Mouse (Mus musculus) cerebral cortex, adult 2 months (tissue): ENCODE measurements around the gene Gm3854.

Source experiments
- WGBS: fragments of 180-500 bp; shearing (Covaris S2); methylation state at CpG from one replicate; pipeline ENCODE4 v1.1.7; 2018; 5-methylcytosine and 5-hydroxymethylcytosine counted together

Gene Gm3854

GRCm38 (mm10) chr7:6343501-6344071, at the start of gene Gm3854:
Gm3854 (plus strand) TSS chr7:6343759.
- under 1% methylated on average over 26 of the region's 26 CpGs for WGBS

GRCm38 (mm10) chr7:6300796-6301195, 42.8 kb upstream of the Gm3854 start:
- 85% methylated on average over 11 of the region's 11 CpGs for WGBS

- WGBS: 7% methylated on average over 23 of the region's 23 CpGs
Observed at GRCm38 (mm10) chr7:6330458-6331232, 12.9 kb upstream of the Gm3854 start.

- WGBS: 5% methylated on average over 31 of the region's 31 CpGs
Observed at GRCm38 (mm10) chr7:6331233-6331956, 12.2 kb upstream of the Gm3854 start, which contains the start of gene Zfp583. Zfp583 (minus strand) TSS chr7:6331285.

DNA sequence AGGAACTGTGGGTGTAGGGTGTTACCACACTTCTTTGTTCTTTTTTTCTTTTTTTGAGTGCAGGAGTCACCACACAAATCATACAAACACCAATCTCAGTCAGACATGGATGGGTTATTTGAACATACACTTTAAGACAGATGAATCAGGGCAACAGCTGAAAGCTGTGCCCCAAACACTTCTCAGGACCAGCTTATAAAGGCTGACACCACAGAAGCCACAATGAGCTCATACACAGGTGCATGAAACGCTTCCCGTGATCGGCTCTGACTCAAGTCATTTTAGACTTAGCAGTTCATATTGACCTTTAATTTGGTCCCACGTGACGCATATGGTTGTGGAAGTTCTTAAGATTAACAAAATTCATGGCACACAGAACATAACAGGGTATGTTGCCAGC, 3.7 kb upstream of the Gm3854 start:
- 88% methylated on average over 5 of the region's 5 CpGs for WGBS

DNA sequence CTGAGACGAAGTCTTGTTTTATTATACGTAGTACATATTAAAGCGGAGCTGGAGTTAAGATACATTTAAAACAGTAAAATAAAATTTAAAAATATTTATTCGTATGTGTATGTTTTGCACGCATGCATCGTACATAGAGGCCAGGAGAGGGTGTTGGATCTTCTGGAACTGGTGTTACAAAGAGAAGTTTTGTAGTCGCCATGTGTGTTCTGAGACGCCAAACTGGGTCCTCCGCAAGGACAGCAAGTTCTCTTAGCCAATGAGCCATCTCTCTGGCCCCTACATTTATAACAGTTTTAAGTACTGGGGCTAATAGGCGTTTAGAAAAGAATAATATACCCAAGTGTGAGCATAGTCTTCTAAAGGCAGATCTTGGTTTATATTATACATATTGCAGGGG, 565 bp downstream of the Gm3854 start:
- WGBS: 21% methylated on average over 10 of the region's 10 CpGs

- 52% methylated on average over 2 of the region's 2 CpGs for WGBS
Observed at GRCm38 (mm10) chr7:6358121-6358520, 14.6 kb downstream of the Gm3854 start.

DNA sequence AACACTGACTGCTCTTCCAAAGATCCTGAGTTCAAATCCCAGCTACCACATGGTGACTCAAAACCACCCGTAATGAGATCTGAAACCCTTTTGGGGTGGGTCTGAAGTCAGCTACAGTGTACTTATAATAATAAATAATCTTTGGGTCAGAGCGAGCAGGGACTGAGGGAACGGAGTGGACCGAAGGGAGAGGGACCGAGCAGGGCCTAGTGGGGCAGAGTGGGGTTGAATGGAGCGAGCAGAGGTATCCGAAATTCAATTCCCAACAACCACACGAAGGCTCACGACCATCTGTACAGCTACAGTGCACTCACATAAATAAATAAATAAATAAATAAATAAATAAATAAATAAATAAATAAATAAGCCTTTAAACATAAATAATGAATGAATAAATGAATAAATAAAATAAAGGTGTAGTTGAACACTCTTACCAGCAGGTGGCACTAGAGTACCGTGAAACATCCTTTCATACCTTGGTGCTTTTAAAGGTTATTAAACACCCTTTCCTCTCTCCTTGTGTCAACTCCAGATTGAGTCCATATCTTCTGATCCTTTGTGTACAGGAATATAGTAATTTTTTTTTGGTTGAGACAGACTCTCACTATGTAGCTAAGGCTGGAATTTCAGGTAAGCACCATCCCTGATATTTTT, 15.5 kb downstream of the Gm3854 start:
- 48% methylated on average over 10 of the region's 10 CpGs for WGBS

DNA sequence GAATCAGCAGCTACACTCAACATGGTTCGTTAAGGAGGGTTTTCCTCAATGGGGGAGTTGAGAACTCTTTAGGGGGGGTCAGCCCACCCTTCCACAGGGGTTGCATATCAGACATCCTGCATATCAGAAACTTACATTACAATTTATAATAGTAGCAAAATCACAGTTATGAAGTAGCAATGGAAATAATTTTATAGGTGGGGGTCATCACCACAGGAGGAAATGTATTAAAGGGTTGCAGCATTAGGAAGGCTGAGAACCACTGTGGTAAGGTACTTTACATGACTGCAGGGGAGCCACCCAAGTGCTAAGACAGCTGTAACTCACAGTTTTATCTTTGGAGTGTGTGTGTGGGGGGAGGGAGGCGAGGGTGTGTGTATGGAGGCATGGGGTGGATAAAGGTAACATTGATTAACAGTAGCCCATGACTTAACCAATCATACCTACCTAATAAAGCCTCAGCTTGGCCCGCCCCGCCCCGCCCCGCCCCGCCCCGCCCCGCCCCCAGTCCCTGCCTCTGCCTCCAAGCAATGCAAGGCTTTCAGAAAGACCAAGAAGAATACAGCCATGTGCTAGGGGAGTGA, 17.0 kb downstream of the Gm3854 start:
- 18% methylated on average over 9 of the region's 9 CpGs for WGBS

DNA sequence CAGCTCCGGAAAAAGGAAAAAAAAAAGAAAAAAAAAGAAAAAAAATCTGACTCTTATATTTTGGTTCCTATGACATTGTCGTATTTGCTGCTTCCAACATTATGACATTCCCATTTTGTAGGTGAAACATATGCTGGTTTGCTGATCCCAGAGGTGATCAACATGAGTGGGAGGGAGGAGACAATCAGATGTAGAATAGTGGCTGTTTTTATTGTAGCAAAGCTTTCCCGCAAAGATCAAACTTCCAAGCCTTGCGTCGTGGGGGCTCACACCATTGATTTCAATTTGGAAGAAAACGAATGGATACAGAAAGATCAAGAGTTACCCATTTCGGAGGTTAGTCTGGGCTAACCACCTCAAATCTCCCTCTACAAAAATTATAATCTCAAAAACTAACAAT, 18.2 kb downstream of the Gm3854 start:
- WGBS: 15% methylated on average over 7 of the region's 7 CpGs

DNA sequence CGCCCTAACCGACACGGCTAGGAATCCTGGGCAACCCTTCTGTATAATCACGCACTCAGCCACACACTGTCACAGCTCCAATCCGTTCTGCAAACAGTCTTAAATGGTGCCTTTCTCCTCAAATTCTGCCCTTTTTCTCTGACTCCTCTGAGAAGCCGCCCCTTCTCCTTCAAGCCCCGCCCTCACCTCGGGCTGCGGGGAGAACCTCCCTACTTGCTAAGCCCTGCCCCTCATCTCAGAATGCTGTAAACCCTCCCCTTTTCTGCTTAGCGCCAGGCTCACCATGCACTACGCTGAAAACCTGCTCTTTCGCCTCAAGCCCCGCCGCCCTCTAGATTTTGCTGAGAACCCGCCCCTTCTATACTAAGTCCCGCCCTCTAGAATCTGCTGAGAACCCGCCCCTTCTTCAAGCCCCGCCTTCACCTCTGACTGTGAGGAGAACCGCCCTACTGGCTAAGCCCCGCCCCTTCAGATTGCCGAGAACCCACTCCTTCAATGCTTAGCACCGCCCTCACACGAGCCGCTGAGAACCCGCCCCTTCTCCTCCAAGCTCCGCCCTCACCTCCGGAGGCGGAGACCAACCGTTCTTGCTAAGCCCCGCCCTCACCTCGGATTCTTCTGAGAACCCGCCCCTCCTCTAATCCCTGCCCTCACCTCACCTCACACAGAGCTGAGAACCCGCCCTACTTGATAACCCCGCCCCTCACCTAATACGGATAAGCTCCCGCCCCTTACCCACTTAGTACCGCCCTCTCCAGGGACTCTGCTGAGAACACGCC, 18.9 kb downstream of the Gm3854 start:
- under 1% methylated on average over 38 of the region's 38 CpGs for WGBS

DNA sequence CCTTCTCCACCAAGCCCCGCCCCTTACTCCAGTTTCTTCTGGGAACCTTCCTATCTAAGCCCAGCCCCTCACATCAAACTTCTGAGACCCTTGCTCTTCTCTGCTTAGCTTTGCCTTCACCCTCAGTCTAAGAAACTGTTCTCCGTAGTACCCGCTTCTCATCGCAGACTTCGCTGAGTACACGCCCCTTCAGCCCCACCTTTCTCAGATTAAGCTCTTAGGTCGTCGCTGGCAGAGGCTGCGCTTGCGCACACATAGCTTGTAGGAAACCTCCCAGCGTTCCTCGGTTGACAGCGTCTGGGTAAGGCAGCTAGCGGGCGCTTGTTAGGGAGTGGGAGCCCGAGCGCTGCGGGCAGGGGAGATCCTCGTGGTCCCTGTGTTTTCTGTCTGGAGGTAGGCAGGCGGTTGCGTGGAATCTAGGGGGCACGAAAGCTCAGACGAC, 19.5 kb downstream of the Gm3854 start, which contains the start of gene Zfp78:
Gene Zfp78, plus strand, starts transcription at position 234 of the 442 bp plus-strand sequence.
- under 1% methylated on average over 23 of the region's 23 CpGs for WGBS

- WGBS: 61% methylated on average over 1 of the region's 1 CpGs
Observed at GRCm38 (mm10) chr7:6364761-6365160, 21.2 kb downstream of the Gm3854 start.

DNA sequence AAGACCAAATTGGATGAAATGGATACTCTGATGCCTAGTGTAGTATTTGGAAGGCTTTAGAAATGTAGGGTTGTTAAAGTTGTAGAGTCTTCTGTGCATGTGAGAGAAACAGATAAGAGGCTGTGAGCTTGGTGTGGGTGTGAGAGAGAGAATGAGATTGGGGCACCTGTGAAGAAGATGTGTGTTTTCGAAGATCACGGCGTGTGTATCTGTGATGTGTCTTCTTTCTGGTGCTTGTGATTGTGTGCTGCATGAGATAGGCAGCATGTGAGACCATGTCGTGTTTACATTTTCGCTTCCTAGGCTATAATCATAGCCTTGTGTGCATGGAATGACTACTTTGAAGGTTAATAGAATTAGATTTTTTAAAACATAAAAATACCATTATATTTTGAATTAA, 23.6 kb downstream of the Gm3854 start:
- 94% methylated on average over 5 of the region's 5 CpGs for WGBS

GRCm38 (mm10) chr7:6368146-6368545, 24.6 kb downstream of the Gm3854 start:
- 91% methylated on average over 5 of the region's 5 CpGs for WGBS

DNA sequence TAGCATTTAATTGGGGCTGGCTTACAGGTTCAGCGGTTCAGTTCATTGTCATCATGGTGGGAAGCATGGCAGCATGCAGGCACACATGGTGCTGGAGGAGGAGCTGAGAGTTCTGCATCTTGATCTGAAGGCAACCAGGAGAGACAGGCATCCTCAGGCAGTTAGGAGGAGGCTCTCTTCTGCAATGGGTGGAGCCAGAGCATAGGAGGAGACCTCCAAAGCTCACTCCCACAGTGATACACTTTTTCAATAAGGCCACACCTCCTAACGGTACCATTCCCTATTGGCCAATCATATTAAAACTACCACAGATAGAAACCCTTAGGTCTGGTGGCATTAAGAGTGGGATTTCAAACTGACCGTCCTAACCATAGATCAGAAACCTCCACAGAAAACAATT, 25.9 kb downstream of the Gm3854 start:
- WGBS: 87% methylated on average over 3 of the region's 3 CpGs

- 91% methylated on average over 3 of the region's 3 CpGs for WGBS
Observed at GRCm38 (mm10) chr7:6372993-6373392, 29.4 kb downstream of the Gm3854 start.

DNA sequence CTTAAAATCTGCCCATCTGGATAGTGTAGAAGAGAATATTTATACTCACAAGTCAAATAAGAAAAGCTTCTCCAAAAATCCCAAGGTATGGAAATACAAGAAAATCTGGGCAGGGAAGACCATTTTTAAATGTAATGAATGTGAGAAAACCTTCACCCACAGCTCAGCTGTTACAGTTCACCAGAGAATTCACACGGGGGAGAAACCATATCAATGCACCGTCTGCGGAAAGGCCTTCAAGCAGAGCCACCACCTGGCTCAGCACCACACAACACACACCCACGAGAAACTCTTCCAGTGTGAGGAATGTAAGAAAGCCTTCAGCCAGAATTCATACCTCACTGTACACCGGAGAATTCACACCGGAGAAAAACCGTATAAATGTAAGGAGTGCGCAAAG, 34.9 kb downstream of the Gm3854 start:
- 54% methylated on average over 8 of the region's 8 CpGs for WGBS

- 89% methylated on average over 2 of the region's 2 CpGs for WGBS
Observed at GRCm38 (mm10) chr7:6381431-6381830, 37.9 kb downstream of the Gm3854 start.

GRCm38 (mm10) chr7:6383044-6383455, 39.5 kb downstream of the Gm3854 start, which contains the start of gene Zfp28:
Zfp28 (plus strand) TSS chr7:6383295.
- WGBS: 1% methylated on average over 28 of the region's 28 CpGs

GRCm38 (mm10) chr7:6384011-6384410, 40.5 kb downstream of the Gm3854 start:
- WGBS: 61% methylated on average over 8 of the region's 8 CpGs
